Mouse (Mus musculus): ENCODE measurements around the gene Vgf. TPM values are rescaled to one million over a fixed set of nuclear protein-coding genes. Genes with fewer than 3 reads are reported as not detected.

Gene Vgf
- polyA plus RNA-seq, 1 experiment from 2014 or later = 4.8 TPM

DNA sequence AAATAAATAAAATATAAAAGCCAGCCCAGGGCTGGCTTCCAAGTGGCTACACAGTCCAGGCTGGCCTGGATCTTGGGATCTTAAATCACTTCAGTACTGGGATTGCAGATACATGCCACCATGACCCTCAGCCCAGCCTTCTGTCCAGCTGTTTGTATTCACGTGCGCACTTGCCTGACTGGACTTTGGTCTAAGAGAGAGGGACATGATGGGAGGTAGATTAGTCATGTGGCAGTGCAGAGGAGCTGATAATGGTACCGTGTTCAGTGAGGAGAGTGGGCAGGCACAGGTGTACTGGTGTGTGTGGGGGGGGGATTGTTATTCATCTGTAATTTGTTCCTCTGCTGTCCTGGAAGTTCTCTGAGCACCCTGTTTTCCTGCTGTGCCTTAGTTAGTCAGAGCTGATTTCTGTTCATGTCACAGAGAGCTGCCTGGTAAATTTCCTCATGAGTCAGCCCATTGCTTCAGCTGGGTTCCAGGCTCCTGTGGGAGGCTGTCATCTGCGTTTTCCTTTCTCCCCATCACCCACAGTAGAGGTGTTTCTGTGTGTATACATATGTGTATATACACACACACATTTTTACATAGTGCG lies 25.8 kb downstream of the Vgf start:
- no peak overlapping the region for H3K4me3 ChIP-seq (replicated peaks; ENCODE audit: low read depth, low read length)
- no peak overlapping the region for H3K9ac ChIP-seq (replicated peaks; ENCODE audit: low read length)
- ATAC-seq (ENCODE audit: low FRiP score, low TSS enrichment) (no peak), DNase-seq (no peak)
- H3K36me3 ChIP-seq (ENCODE audit: control insufficient read depth, insufficient read depth, low read length) = no peaks in the 10 kb centered on the region
- H3K27ac ChIP-seq (replicated peaks; ENCODE audit: low read depth, low read length) = no peak overlapping the region
- 86% methylated on average over 5 of the region's 5 CpGs for whole genome bisulfite sequencing
- H3K9me3 ChIP-seq (ENCODE audit: control insufficient read depth, low read length) = no peaks in the 10 kb centered on the region
- H3K27me3 ChIP-seq (ENCODE audit: control insufficient read depth, insufficient read depth, low read length) = no peaks in the 10 kb centered on the region
- no peak overlapping the region for H3K4me2 ChIP-seq (ENCODE audit: low read length)
- H3K4me1 ChIP-seq (ENCODE audit: control insufficient read depth, insufficient read depth, low read length) = 0 out of 2 replicates have a peak, but pooled peaks cover 2% of the 10 kb centered on the region

DNA sequence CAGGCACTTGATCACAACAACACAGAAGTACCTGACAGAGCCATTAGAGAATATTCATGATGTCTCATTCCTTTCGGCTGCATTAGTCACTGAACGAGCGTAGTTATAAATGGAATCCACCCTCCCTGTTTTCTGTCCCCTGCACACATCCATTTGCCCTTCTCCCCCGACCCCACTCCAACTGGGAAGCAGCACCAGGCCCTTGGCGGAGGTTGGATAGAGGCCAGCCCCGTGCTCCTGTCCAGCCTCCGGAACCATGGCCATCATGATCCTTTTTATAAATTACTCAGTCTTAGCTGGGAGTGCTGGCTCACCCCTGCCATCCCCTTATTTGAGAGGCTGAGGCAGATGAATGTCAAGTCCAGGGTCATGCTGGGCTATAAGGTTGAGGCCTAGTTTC lies 28.1 kb downstream of the Vgf start:
- H3K27me3 ChIP-seq (ENCODE audit: control insufficient read depth, insufficient read depth, low read length) = no peaks in the 10 kb centered on the region

DNA sequence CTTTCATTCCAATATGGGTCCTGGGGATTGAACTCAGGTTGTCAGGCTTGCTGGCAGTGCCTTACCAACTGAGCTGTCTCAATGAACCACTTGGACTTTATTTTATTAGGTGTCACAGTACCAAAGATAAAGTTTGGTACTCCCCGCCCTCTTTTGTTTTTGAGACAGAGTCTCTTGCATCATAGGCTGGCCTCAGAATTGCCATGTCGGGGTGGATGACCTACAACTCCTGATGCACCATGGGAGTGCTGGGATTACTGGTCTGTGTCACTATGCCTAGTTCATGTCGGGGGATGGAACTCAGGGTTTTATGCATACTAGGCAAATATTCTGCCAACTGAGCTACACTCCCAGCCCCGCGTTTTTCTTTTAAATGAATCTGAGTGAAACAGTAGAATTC lies 28.7 kb downstream of the Vgf start:
- Histone ChIP-seq H3K36me3 (ENCODE audit: control insufficient read depth, insufficient read depth, low read length) (no peaks in the 10 kb centered on the region), H3K4me1 (ENCODE audit: control insufficient read depth, insufficient read depth, low read length) (no peaks in the 10 kb centered on the region), H3K9me3 (ENCODE audit: control insufficient read depth, low read length) (no peaks in the 10 kb centered on the region), H3K9ac (replicated peaks; ENCODE audit: low read length) (no peak overlapping the region), H3K4me3 (replicated peaks; ENCODE audit: low read depth, low read length) (no peak overlapping the region), H3K27me3 (ENCODE audit: control insufficient read depth, insufficient read depth, low read length) (no peaks in the 10 kb centered on the region), H3K27ac (replicated peaks; ENCODE audit: low read depth, low read length) (no peak overlapping the region), H3K4me2 (ENCODE audit: low read length) (no peak overlapping the region)
- no peak for ATAC-seq (ENCODE audit: low FRiP score, low TSS enrichment)
- WGBS = 85% methylated on average over 5 of the region's 5 CpGs
- DNase-seq = no peak

More for the DNA sequence above, 28.1 kb downstream of the Vgf start:
- Histone ChIP-seq H3K9ac (replicated peaks; ENCODE audit: low read length) (no peak overlapping the region), H3K4me3 (replicated peaks; ENCODE audit: low read depth, low read length) (no peak overlapping the region), H3K4me1 (ENCODE audit: control insufficient read depth, insufficient read depth, low read length) (no peaks in the 10 kb centered on the region), H3K36me3 (ENCODE audit: control insufficient read depth, insufficient read depth, low read length) (no peaks in the 10 kb centered on the region), H3K4me2 (ENCODE audit: low read length) (no peak overlapping the region), H3K9me3 (ENCODE audit: control insufficient read depth, low read length) (no peaks in the 10 kb centered on the region), H3K27ac (replicated peaks; ENCODE audit: low read depth, low read length) (no peak overlapping the region)
- ATAC-seq (ENCODE audit: low FRiP score, low TSS enrichment) = no peak
- no peak for DNase-seq
- WGBS = 95% methylated on average over 7 of the region's 7 CpGs

DNA sequence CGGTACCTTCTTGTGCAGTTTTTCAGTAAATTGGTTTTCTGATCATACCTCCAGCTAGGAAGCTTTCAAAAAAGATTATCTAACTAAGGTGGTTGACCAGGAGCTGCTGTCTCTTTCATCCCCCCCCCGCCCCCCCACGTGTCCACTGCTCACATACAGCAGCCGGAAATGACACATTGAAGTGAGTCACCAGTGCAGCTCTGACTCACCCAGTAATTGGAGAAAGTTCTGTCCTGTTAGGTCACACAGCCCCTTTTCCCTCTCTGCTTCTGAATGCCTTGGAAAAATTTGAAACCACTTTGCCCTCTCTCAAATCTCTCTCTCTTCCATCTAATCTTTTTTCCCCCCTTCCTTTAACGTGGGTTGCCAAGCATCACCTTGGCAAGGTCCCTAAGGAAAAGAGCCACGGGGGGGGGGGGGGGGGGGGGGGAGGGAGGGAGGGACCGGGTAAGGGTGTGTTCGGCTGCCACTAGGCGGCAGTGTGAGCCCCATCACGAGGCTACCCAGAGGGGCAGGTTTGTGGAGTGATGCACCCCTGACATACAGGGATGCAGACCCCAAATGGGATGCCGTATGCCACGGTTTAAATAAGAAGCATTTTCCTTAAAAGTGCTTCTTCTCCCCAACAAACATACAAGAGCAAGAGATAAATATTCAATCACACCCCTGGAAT lies 35.8 kb downstream of the Vgf start:
- no peak overlapping the region for H3K4me3 ChIP-seq (replicated peaks; ENCODE audit: low read depth, low read length)
- WGBS = 29% methylated on average over 11 of the region's 12 CpGs
- H3K36me3 ChIP-seq (ENCODE audit: control insufficient read depth, insufficient read depth, low read length) = no peaks in the 10 kb centered on the region
- ATAC-seq (ENCODE audit: low FRiP score, low TSS enrichment) = no peak
- no peaks in the 10 kb centered on the region for H3K4me1 ChIP-seq (ENCODE audit: control insufficient read depth, insufficient read depth, low read length)
- H3K9ac ChIP-seq (replicated peaks; ENCODE audit: low read length) = no peak overlapping the region
- H3K27me3 ChIP-seq (ENCODE audit: control insufficient read depth, insufficient read depth, low read length) = no peaks in the 10 kb centered on the region
- DNase-seq = peak; percentile 28
- H3K4me2 ChIP-seq (ENCODE audit: low read length) = no peak overlapping the region
- no peak overlapping the region for H3K27ac ChIP-seq (replicated peaks; ENCODE audit: low read depth, low read length)
- H3K9me3 ChIP-seq (ENCODE audit: control insufficient read depth, low read length) = no peaks in the 10 kb centered on the region

DNA sequence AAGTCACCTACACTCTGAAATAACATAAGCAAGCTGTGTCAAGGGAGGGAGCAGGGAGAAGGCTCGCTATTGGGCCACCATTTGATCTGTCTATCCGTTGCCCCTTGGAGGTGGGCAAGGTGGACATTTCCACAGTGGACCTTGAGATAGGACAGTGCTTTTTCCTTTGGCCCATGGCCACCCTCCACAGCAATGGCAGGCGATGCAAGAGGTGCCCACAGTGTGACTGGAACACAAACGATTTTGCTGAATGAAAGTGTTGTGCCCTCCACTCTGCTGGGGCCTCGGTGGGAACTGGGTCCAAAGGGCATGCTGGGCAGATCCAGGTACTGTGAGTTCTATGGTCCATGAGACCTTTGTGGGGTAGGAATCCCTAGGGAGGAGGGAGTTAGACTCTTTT lies 36.4 kb downstream of the Vgf start:
- Histone ChIP-seq H3K4me3 (replicated peaks; ENCODE audit: low read depth, low read length) (no peak overlapping the region), H3K27me3 (ENCODE audit: control insufficient read depth, insufficient read depth, low read length) (no peaks in the 10 kb centered on the region), H3K36me3 (ENCODE audit: control insufficient read depth, insufficient read depth, low read length) (no peaks in the 10 kb centered on the region), H3K9ac (replicated peaks; ENCODE audit: low read length) (no peak overlapping the region), H3K4me1 (ENCODE audit: control insufficient read depth, insufficient read depth, low read length) (no peaks in the 10 kb centered on the region), H3K27ac (replicated peaks; ENCODE audit: low read depth, low read length) (no peak overlapping the region), H3K4me2 (ENCODE audit: low read length) (no peak overlapping the region), H3K9me3 (ENCODE audit: control insufficient read depth, low read length) (no peaks in the 10 kb centered on the region)
- DNase-seq (no peak), ATAC-seq (ENCODE audit: low FRiP score, low TSS enrichment) (no peak)
- WGBS = 86% methylated on average over 5 of the region's 5 CpGs

DNA sequence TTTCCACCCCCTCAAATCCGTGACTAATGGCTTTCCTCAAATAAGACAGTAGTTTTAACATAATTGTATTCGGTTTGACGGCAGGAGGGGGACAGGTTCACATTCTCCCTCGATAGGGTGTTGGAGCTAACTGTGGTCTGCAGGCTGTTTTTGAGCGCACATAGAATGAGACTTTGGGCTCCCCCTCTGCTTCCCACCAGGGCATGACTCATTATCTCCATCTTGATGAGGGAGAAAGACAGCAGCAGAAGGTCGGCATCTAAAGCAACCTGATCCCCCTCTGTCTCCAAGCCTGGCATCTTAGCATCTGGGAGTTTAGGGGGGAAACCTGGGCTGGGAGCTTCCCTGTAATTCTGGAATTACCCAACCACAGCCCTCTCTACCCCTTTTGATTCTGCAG lies 39.3 kb downstream of the Vgf start:
- WGBS = 55% methylated on average over 6 of the region's 6 CpGs
- no peak overlapping the region for H3K4me2 ChIP-seq (ENCODE audit: low read length)
- DNase-seq = no peak
- H3K27ac ChIP-seq (replicated peaks; ENCODE audit: low read depth, low read length) = no peak overlapping the region
- no peak for ATAC-seq (ENCODE audit: low FRiP score, low TSS enrichment)
- H3K4me3 ChIP-seq (replicated peaks; ENCODE audit: low read depth, low read length) = no peak overlapping the region
- H3K4me1 ChIP-seq (ENCODE audit: control insufficient read depth, insufficient read depth, low read length) = no peaks in the 10 kb centered on the region
- H3K9ac ChIP-seq (replicated peaks; ENCODE audit: low read length) = no peak overlapping the region
- no peaks in the 10 kb centered on the region for H3K9me3 ChIP-seq (ENCODE audit: control insufficient read depth, low read length)
- no peaks in the 10 kb centered on the region for H3K36me3 ChIP-seq (ENCODE audit: control insufficient read depth, insufficient read depth, low read length)
- no peaks in the 10 kb centered on the region for H3K27me3 ChIP-seq (ENCODE audit: control insufficient read depth, insufficient read depth, low read length)

DNA sequence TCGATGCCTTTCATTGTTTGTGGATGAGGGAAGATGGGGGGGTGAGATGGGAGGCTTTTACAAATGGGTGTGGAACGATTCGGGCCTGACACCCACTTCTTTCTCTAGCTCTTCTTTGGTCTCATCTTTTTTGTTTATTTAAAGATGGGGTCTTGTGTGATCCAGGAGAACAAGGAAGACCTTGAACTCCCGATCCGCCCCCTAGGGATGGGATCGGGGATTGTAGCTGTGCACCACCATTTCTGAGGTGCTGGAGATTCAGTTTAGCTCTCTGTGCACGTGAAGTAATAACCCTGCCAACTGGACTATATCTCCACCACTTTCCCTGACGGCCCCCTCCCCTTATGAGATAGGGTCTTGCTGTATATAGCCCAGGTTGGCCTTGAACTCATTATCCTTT lies 39.7 kb downstream of the Vgf start:
- DNase-seq (no peak), ATAC-seq (ENCODE audit: low FRiP score, low TSS enrichment) (no peak)
- H3K9ac ChIP-seq (replicated peaks; ENCODE audit: low read length) = no peak overlapping the region
- no peaks in the 10 kb centered on the region for H3K4me1 ChIP-seq (ENCODE audit: control insufficient read depth, insufficient read depth, low read length)
- H3K27me3 ChIP-seq (ENCODE audit: control insufficient read depth, insufficient read depth, low read length) = no peaks in the 10 kb centered on the region
- H3K4me3 ChIP-seq (replicated peaks; ENCODE audit: low read depth, low read length) = no peak overlapping the region
- H3K36me3 ChIP-seq (ENCODE audit: control insufficient read depth, insufficient read depth, low read length) = no peaks in the 10 kb centered on the region
- H3K27ac ChIP-seq (replicated peaks; ENCODE audit: low read depth, low read length) = no peak overlapping the region
- 69% methylated on average over 8 of the region's 8 CpGs for WGBS
- no peaks in the 10 kb centered on the region for H3K9me3 ChIP-seq (ENCODE audit: control insufficient read depth, low read length)
- no peak overlapping the region for H3K4me2 ChIP-seq (ENCODE audit: low read length)

DNA sequence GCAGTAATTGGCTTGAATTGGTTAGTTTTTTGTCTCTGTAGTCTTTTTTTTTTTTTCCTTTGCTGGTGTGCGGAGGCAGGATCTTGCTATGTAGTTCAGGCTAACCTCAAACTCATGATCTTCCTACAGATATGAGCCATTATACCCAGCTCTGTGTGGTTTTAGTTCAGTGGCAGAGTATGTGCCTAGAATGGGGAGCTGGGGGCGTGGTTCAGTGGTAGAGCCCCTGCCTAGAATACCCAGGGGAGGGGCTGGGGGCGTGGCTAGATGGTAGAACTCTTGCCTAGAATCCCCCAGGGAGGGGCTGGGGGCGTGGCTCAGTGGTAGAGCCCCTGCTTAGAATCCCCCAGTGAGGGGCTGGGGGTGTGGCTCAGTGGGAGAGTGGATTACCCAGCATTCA lies 42.5 kb downstream of the Vgf start:
- no peak for ATAC-seq (ENCODE audit: low FRiP score, low TSS enrichment)
- Histone ChIP-seq H3K27me3 (ENCODE audit: control insufficient read depth, insufficient read depth, low read length) (no peaks in the 10 kb centered on the region), H3K4me1 (ENCODE audit: control insufficient read depth, insufficient read depth, low read length) (no peaks in the 10 kb centered on the region), H3K4me3 (replicated peaks; ENCODE audit: low read depth, low read length) (no peak overlapping the region), H3K9me3 (ENCODE audit: control insufficient read depth, low read length) (no peaks in the 10 kb centered on the region), H3K9ac (replicated peaks; ENCODE audit: low read length) (no peak overlapping the region), H3K4me2 (ENCODE audit: low read length) (no peak overlapping the region), H3K27ac (replicated peaks; ENCODE audit: low read depth, low read length) (no peak overlapping the region), H3K36me3 (ENCODE audit: control insufficient read depth, insufficient read depth, low read length) (no peaks in the 10 kb centered on the region)
- 77% methylated on average over 4 of the region's 4 CpGs for WGBS
- no peak for DNase-seq

DNA sequence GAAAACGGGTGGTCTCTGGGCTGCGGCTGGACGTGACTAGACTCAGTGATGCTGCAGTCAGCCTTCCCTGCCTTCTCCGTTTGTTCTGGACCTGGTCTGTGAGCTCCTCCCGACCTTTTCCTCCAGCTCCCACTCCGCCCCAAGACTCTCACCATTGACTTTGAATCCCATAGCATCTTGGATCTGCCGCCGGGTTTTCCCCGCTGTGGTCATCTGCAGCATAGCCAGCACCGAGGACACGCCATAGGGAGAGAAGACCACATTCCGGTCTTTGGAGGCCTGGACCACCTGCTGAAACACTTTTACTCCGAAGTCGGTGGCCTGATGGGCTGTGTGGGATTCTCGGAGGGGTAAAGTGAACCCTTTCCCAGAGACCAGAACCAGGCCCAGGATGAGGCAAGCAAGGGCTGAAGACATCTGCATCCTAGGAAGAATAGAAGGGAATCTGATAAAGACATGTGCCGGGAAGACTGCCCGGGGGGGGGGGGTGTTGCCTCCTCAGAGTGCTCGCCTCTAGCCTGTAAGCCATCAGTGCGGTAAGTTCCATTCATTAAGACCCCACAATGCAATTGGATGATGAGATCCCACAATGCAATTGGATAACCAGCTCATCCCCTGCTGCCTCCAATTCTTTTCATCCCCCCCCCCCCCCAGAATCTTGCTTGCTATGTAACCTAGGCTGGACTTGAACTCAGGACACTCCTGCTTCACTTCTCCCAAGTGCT lies 44.9 kb downstream of the Vgf start:
- ATAC-seq (ENCODE audit: low FRiP score, low TSS enrichment) (no peak), DNase-seq (no peak)
- WGBS = 85% methylated on average over 19 of the region's 19 CpGs
- H3K4me3 ChIP-seq (replicated peaks; ENCODE audit: low read depth, low read length) = no peak overlapping the region
- no peaks in the 10 kb centered on the region for H3K36me3 ChIP-seq (ENCODE audit: control insufficient read depth, insufficient read depth, low read length)
- H3K9ac ChIP-seq (replicated peaks; ENCODE audit: low read length) = no peak overlapping the region
- no peaks in the 10 kb centered on the region for H3K27me3 ChIP-seq (ENCODE audit: control insufficient read depth, insufficient read depth, low read length)
- H3K4me1 ChIP-seq (ENCODE audit: control insufficient read depth, insufficient read depth, low read length) = no peaks in the 10 kb centered on the region
- H3K4me2 ChIP-seq (ENCODE audit: low read length) = peak overlapping the region; percentile 50; the same call in 1 of the 2 replicates
- no peak overlapping the region for H3K27ac ChIP-seq (replicated peaks; ENCODE audit: low read depth, low read length)
- no peaks in the 10 kb centered on the region for H3K9me3 ChIP-seq (ENCODE audit: control insufficient read depth, low read length)
